Mouse (Mus musculus): ENCODE measurements around the gene 2310057N15Rik. TPM values are rescaled to one million over a fixed set of nuclear protein-coding genes. Genes with fewer than 3 reads are reported as not detected.
"Not testable (repeated sequence)": the region's sequence is repeated elsewhere in the genome, so short reads cannot be mapped to it uniquely, and the experiment has no call there.

The 2310057N15Rik gene
- not detected for polyA plus RNA-seq (2017; shearing (Covaris generic))

DNA sequence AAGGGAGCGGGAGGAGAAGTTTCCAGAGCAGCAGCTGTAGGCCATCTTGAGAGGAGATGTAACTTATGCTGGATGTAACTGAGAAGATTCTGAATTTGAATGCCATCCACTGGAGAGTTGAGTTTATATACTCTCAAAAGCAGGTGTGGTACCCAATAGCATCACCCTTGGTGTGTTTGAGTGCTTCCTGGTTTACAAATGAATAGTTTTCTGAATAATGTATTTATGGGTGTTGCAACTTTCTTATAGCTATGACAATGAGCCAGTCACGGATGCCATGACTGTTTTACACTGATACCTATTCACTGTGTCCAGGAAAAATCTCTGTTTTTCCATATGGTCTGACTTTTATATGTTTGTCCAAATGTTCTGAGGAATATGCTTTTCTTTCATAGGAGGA, at the start of gene 2310057N15Rik:
2310057N15Rik (minus strand) TSS at position 101 of the 400 bp plus-strand sequence.
- no peak for ATAC-seq

DNA sequence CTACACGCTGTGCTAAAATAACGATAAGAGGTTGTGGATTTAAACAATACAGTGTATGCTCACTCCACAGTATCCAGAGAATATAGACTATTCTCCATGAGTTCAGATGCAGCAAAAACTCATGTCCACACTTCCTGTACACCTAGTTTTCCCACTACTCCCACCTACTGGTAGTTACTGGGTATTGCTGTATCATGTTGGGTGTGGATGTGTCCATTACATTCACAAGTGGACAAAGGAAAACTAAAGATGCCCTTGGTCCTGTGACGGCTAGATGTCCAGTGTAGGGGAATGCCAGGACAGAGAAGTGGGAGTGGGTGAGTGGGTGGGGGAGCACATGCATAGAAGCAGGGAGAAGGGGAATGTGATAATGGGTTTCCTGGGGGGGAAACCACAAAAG, 49.7 kb upstream of the 2310057N15Rik start:
- no peak for ATAC-seq

DNA sequence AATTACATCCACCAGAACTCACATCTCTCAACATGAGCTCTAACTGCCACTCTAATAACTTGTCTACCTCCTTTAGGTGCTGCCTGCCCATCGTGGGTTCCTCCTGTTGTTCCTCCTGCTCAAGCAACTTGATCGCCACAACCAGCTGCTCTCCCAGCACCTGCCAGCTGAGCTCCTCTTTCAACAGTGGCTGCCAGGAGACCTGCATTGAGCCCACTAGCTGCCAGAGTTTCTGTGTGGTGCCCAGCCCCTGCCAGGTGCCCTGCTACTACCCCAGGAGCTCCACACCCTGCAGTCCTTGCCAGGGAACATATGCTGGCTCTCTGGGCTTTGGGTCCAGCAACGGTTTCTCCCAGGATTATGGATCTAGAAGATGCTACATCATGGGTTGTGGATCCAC, 46.1 kb upstream of the 2310057N15Rik start, which contains the start of gene Krtap15:
Krtap15 (plus strand) TSS at position 150 of the 400 bp plus-strand sequence.
- ATAC-seq: no peak

- no peak for ATAC-seq
Measured at GRCm38 (mm10) chr16:88811827-88812226, 37.8 kb upstream of the 2310057N15Rik start, which contains the start of gene Gm20741. TSS of gene Gm20741 (minus strand) at chr16:88812220.

DNA sequence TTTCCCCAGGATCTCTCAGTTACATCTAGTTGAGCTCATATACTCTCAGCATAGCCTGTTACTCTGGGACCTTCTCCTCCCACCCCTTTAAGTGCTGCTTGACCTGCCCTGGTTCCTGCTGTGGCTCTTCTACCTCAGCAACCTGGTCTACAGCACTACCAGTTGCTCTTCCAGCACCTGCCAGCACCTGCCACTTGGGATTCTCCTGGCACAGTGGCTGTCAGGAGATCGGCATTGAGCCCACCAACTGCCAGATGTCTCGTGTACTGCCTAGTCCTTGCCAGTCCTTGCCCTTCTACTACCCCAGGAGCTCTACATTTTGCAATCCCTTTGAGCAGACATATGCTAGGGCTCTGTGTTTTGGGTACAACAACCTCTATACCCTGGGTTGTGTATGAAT, 12.8 kb upstream of the 2310057N15Rik start:
- no peak for ATAC-seq

GRCm38 (mm10) chr16:88777596-88777995, 3.6 kb upstream of the 2310057N15Rik start, which contains the start of gene Gm5965:
TSS of gene Gm5965 (plus strand) at chr16:88777896.
- ATAC-seq: no peak

- not testable (repeated sequence) for ATAC-seq
Measured at GRCm38 (mm10) chr16:88758547-88758946, 15.5 kb downstream of the 2310057N15Rik start, which contains the start of gene 2310034C09Rik. TSS of gene 2310034C09Rik (plus strand) at chr16:88758847.

DNA sequence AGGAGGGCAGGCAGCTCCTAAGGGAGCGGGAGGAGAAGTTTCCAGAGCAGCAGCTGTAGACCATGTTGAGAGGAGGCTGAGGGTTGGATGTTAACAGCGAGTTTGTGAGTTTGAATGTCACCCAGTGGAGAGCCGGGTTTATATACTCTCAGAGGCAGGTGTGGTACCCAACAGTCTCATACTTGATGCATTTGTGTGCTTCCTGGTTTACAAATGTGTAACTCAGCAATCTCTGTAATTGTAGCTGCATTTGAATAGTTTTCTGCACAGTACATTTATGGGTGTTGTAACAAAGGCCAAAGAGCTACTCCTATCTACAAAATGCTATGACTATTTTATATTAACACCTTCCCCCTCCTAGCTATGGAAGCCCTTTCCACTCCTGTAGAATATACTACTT, 22.5 kb downstream of the 2310057N15Rik start, which contains the start of gene Krtap13:
Krtap13 (minus strand) TSS at position 101 of the 400 bp plus-strand sequence.
- ATAC-seq: not testable (repeated sequence)

GRCm38 (mm10) chr16:88747943-88748342, 26.1 kb downstream of the 2310057N15Rik start:
- ATAC-seq: no peak

GRCm38 (mm10) chr16:88744750-88745340, 29.2 kb downstream of the 2310057N15Rik start:
- no peak for ATAC-seq

GRCm38 (mm10) chr16:88735391-88735790, 38.6 kb downstream of the 2310057N15Rik start:
- no peak for ATAC-seq

- ATAC-seq: no peak
Measured at GRCm38 (mm10) chr16:88728812-88729275, 45.2 kb downstream of the 2310057N15Rik start, which contains the start of gene Krtap13-1. TSS of gene Krtap13-1 (plus strand) at chr16:88728862.

Other genes starting within 250 kb of the 2310057N15Rik start
- not detected for gene Cldn8, start 211.0 kb downstream of the 2310057N15Rik start, polyA plus RNA-seq (2017; shearing (Covaris generic))
- not detected for gene Krtap24-1, start 161.9 kb downstream of the 2310057N15Rik start, polyA plus RNA-seq (2017; shearing (Covaris generic))
- gene 2310079G19Rik, start 146.5 kb downstream of the 2310057N15Rik start, polyA plus RNA-seq (2017; shearing (Covaris generic)): not detected
- gene Krtap26-1, start 126.4 kb downstream of the 2310057N15Rik start, polyA plus RNA-seq (2017; shearing (Covaris generic)): not detected
- gene Krtap27-1, start 102.5 kb downstream of the 2310057N15Rik start, polyA plus RNA-seq (2017; shearing (Covaris generic)): not detected
- not detected for gene 2310061N02Rik, start 66.2 kb downstream of the 2310057N15Rik start, polyA plus RNA-seq (2017; shearing (Covaris generic))
- not detected for gene Krtap13-1, start 45.3 kb downstream of the 2310057N15Rik start, polyA plus RNA-seq (2017; shearing (Covaris generic))
- not detected for gene Krtap13, start 22.6 kb downstream of the 2310057N15Rik start, polyA plus RNA-seq (2017; shearing (Covaris generic))
- not detected for gene 2310034C09Rik, start 15.4 kb downstream of the 2310057N15Rik start, polyA plus RNA-seq (2017; shearing (Covaris generic))
- gene Gm5965, start 3.7 kb upstream of the 2310057N15Rik start, polyA plus RNA-seq (2017; shearing (Covaris generic)): not detected
- not detected for gene Gm20741, start 38.0 kb upstream of the 2310057N15Rik start, polyA plus RNA-seq (2017; shearing (Covaris generic))
- not detected for gene Krtap15, start 46.0 kb upstream of the 2310057N15Rik start, polyA plus RNA-seq (2017; shearing (Covaris generic))
- not detected for gene Krtap14, start 51.9 kb upstream of the 2310057N15Rik start, polyA plus RNA-seq (2017; shearing (Covaris generic))
- gene Krtap19-1, start 95.2 kb upstream of the 2310057N15Rik start, polyA plus RNA-seq (2017; shearing (Covaris generic)): not detected
- not detected for gene Krtap19-2, start 100.1 kb upstream of the 2310057N15Rik start, polyA plus RNA-seq (2017; shearing (Covaris generic))
- not detected for gene Krtap19-3, start 103.8 kb upstream of the 2310057N15Rik start, polyA plus RNA-seq (2017; shearing (Covaris generic))
- gene Krtap19-4, start 110.9 kb upstream of the 2310057N15Rik start, polyA plus RNA-seq (2017; shearing (Covaris generic)): not detected
- not detected for gene Krtap19-5, start 122.3 kb upstream of the 2310057N15Rik start, polyA plus RNA-seq (2017; shearing (Covaris generic))
- gene Krtap19-9b, start 158.1 kb upstream of the 2310057N15Rik start, polyA plus RNA-seq (2017; shearing (Covaris generic)): not detected
- not detected for gene Krtap16-3, start 188.7 kb upstream of the 2310057N15Rik start, polyA plus RNA-seq (2017; shearing (Covaris generic))
- gene Krtap22-2, start 236.6 kb upstream of the 2310057N15Rik start, polyA plus RNA-seq (2017; shearing (Covaris generic)): not detected
- not detected for gene Gm10229, start 241.1 kb upstream of the 2310057N15Rik start, polyA plus RNA-seq (2017; shearing (Covaris generic))

Data from CD4-positive, CD25-positive, alpha-beta regulatory T cell, adult 4 months (primary cell).